Mouse (Mus musculus): ENCODE data around the gene Gpr4.

DNA sequence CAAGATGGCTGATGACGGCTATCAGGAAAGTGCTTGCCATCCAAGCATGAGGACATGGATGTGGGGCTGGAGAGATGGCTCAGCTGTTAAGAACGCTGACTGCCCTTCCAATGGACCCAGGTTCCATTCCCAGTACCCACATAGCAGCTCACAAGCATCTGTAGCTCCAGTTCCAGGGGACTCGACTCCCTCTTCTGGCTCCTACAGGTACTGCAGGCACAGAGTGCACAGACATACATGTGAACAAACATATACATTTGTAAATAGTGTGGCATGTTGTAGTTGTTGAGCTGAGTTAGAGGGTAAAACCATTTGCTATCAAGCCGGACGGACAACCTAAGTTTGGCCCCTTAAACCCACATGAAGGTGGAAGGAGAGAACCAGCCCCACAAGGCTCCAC is 2.3 kb upstream of the Gpr4 start:
- no peak for TF ChIP-seq CTCF (IDR thresholded peaks at IDR 0.05; ENCODE audit: extremely low read depth, insufficient read depth, insufficient read length, insufficient replicate concordance)
- TF ChIP-seq POLR2A (IDR thresholded peaks at IDR 0.05; ENCODE audit: low read depth, low read length) = no peak

Measured in spleen, adult 2 months (tissue).